8 mouse cellular contexts compared by ENCODE assay signal in genomic region chr6:21214673-21215490, GRCm38 (mm10). TPM values are rescaled to one million over a fixed set of nuclear protein-coding genes. Genes with fewer than 3 reads are reported as not detected.
DNase-seq lines count a peak whose midpoint lies in the region; ATAC-seq and TF ChIP-seq lines count a peak whose summit lies in the region.

No protein-coding gene starts in this region.

- peak; percentile 57; the same call in 1 of the 2 replicates for ATAC-seq in intestine, postnatal 0 days
- peak; percentile 78 for ATAC-seq in neural tube, embryonic 15.5 days (ENCODE audit: low FRiP score)

- H3K36me3 ChIP-seq in intestine, postnatal 0 days (ENCODE audit: control insufficient read depth, insufficient read depth), result no peaks in the 10 kb centered on the region
- H3K36me3 ChIP-seq in limb, embryonic 10.5 days, result no peaks in the 10 kb centered on the region
- no peaks in the 10 kb centered on the region for H3K36me3 ChIP-seq in neural tube, embryonic 15.5 days

- under 1% methylated on average over 72 of the region's 83 CpGs for WGBS in intestine, postnatal 0 days
- under 1% methylated on average over 64 of the region's 83 CpGs for WGBS in limb, embryonic 10.5 days
- WGBS in neural tube, embryonic 15.5 days, result under 1% methylated on average over 78 of the region's 83 CpGs

- TF ChIP-seq CTCF in intestine, postnatal 0 days (IDR thresholded peaks at IDR 0.05; ENCODE audit: low read depth), result no peak

- H3K4me1 ChIP-seq in intestine, postnatal 0 days (replicated peaks; ENCODE audit: control insufficient read depth, insufficient read depth, low read length), result no peaks in the 10 kb centered on the region; the same call in 1 of the 2 replicates
- H3K4me1 ChIP-seq in limb, embryonic 10.5 days, result peaks cover 15% of the 10 kb centered on the region; the same call in 1 of the 2 replicates
- H3K4me1 ChIP-seq in neural tube, embryonic 15.5 days, result peaks cover 21% of the 10 kb centered on the region

- no peak overlapping the region for H3K27ac ChIP-seq in intestine, postnatal 0 days (ENCODE audit: low read depth, low read length)
- H3K27ac ChIP-seq in limb, embryonic 10.5 days, result peak overlapping the region; percentile 84
- peak overlapping the region; percentile 87 for H3K27ac ChIP-seq in neural tube, embryonic 15.5 days (replicated peaks)

- no peaks in the 10 kb centered on the region for H3K9me3 ChIP-seq in intestine, postnatal 0 days (ENCODE audit: control insufficient read depth)
- no peaks in the 10 kb centered on the region for H3K9me3 ChIP-seq in limb, embryonic 10.5 days (replicated peaks)
- no peaks in the 10 kb centered on the region for H3K9me3 ChIP-seq in neural tube, embryonic 15.5 days (replicated peaks)

- peak overlapping the region; percentile 65 for H3K4me3 ChIP-seq in intestine, postnatal 0 days (ENCODE audit: low read depth, low read length)
- peak overlapping the region; percentile 82 for H3K4me3 ChIP-seq in limb, embryonic 10.5 days
- H3K4me3 ChIP-seq in neural tube, embryonic 15.5 days (replicated peaks), result peak overlapping the region; percentile 87

- peaks cover 26% of the 10 kb centered on the region; the same call in 1 of the 2 replicates for H3K27me3 ChIP-seq in intestine, postnatal 0 days (replicated peaks; ENCODE audit: control insufficient read depth, insufficient read depth, low read length)
- H3K27me3 ChIP-seq in limb, embryonic 10.5 days (ENCODE audit: low read depth, poor library complexity, severe bottlenecking), result peaks cover 35% of the 10 kb centered on the region
- no peaks in the 10 kb centered on the region for H3K27me3 ChIP-seq in neural tube, embryonic 15.5 days (replicated peaks)

- peak overlapping the region; percentile 99 for H3K4me2 ChIP-seq in intestine, postnatal 0 days (replicated peaks; ENCODE audit: low read depth)
- H3K4me2 ChIP-seq in neural tube, embryonic 15.5 days, result peak overlapping the region; percentile 64

- DNase-seq in gastrocnemius, postnatal 4 days (ENCODE audit: low spot score in 2 of 2), result peak; percentile 16 to 25
- no peak for DNase-seq in gastrocnemius, postnatal 25 days
- DNase-seq in cerebellum, postnatal 4 days (ENCODE audit: low spot score in 2 of 2), result peak; percentile 27 to 59
- DNase-seq in frontal cortex, postnatal 36 days (ENCODE audit: low spot score in 2 of 2), result peak; percentile 79
- DNase-seq in limb, embryonic 10.5 days (ENCODE audit: low spot score), result peak; percentile 65
- no peak for DNase-seq in adipocyte (ENCODE audit: low spot score)

- H3K9ac ChIP-seq in intestine, postnatal 0 days (ENCODE audit: low read depth, low read length), result peak overlapping the region; percentile 34; the same call in 1 of the 2 replicates
- peak overlapping the region; percentile 85 for H3K9ac ChIP-seq in neural tube, embryonic 15.5 days (replicated peaks)

RNA-seq across cellular contexts. Expression of gene Kcnd2, which starts 0.4 kb away (rescaled TPM):
- under 1 TPM; 0.25 to 0.57 TPM for total RNA-seq in gastrocnemius, postnatal 4 days (2021)
- total RNA-seq in gastrocnemius, postnatal 25 days (2021), result not detected
- polyA plus RNA-seq in intestine, postnatal 0 days (2015; fragmentation: Nextera tagmentation; extraction: Ambion mirVana), result 0.52 and 0.68 TPM in 2 replicates
- 0.34 and 0.90 TPM in 2 replicates for polyA plus RNA-seq in limb, embryonic 10.5 days (2016; fragmentation: Nextera tagmentation; extraction: Ambion mirVana)
- 25.0 and 30.6 TPM in 2 replicates for polyA plus RNA-seq in neural tube, embryonic 15.5 days (2015; fragmentation: Nextera tagmentation; extraction: Ambion mirVana)

Comparison
In these comparisons a context has a peak if more than half of its experiments do, and no peak if none do; other contexts are left out.
1. DNase-seq: peak in gastrocnemius, postnatal 4 days (2 of 2), cerebellum, postnatal 4 days (2 of 2), frontal cortex, postnatal 36 days (2 of 2) and limb, embryonic 10.5 days (single experiment); none in gastrocnemius, postnatal 25 days (single experiment) and adipocyte (single experiment).
2. RNA of gene Kcnd2, which starts 0.4 kb away (polyA plus RNA-seq): 25.0 to 30.6 TPM in neural tube, embryonic 15.5 days; 0.34 to 0.90 TPM in limb, embryonic 10.5 days and 0.52 to 0.68 TPM in intestine, postnatal 0 days; every median in the first group is over 10 times any median in the second.
3. Peak in every context shown above with its lines, with median percentiles within 50 percentile points of each other: H3K4me3 ChIP-seq.